Mouse (Mus musculus) forebrain, embryonic 13.5 days (tissue): Measurements from ENCODE around the gene Prmt1. TPM values are rescaled to one million over a fixed set of nuclear protein-coding genes. Genes with fewer than 3 reads are reported as not detected.

Source experiments
- ATAC-seq: fragments of 200-750 bp; cut with Nextera tagmentation; 2 replicates; pipeline ENCODE4 v1.8.0; 2017
- H3K27ac ChIP-seq: fragments of 300-500 bp; sonication (generic); 2 replicates; pipeline ENCODE4 v1.5.1; 2015; ENCODE audit warnings: inconsistent platforms, mild to moderate bottlenecking, moderate library complexity
- H3K27me3 ChIP-seq: fragments of 300-500 bp; sonication (generic); 2 replicates; pipeline ENCODE4 v1.6.1; 2015; ENCODE audit warnings: mild to moderate bottlenecking, inconsistent platforms
- H3K36me3 ChIP-seq: fragments of 300-500 bp; sonication (generic); 2 replicates; pipeline ENCODE4 v1.6.1; 2015; ENCODE audit warnings: mild to moderate bottlenecking, inconsistent platforms; ENCODE audit not compliant: poor library complexity, severe bottlenecking
- H3K4me1 ChIP-seq: fragments of 300-500 bp; sonication (generic); 2 replicates; pipeline ENCODE4 v1.6.1; 2015; ENCODE audit warnings: inconsistent platforms
- H3K4me2 ChIP-seq: fragments of 300-500 bp; sonication (generic); 2 replicates; pipeline ENCODE4 v1.6.1; 2015; ENCODE audit warnings: inconsistent platforms, mild to moderate bottlenecking, moderate library complexity
- H3K4me3 ChIP-seq: fragments of 300-500 bp; sonication (generic); 2 replicates; pipeline ENCODE4 v1.5.1; 2015; ENCODE audit warnings: mild to moderate bottlenecking, inconsistent platforms
- H3K9ac ChIP-seq: fragments of 300-500 bp; sonication (generic); 2 replicates; pipeline ENCODE4 v1.6.1; 2015; ENCODE audit warnings: mild to moderate bottlenecking, inconsistent platforms
- H3K9me3 ChIP-seq: fragments of 300-500 bp; sonication (generic); replicated peaks from 2 replicates; pipeline ENCODE4 v1.6.1; 2016; ENCODE audit warnings: inconsistent platforms
- WGBS: fragments of 180-500 bp; shearing (Covaris S2); methylation state at CpG from one replicate; pipeline ENCODE4 v1.1.7; 2015; 5-methylcytosine and 5-hydroxymethylcytosine counted together
- polyA plus RNA-seq: library from polyadenylated mRNA; unstranded; fragments of >200 nt; fragmentation: Nextera tagmentation; extraction: Ambion mirVana; gene quantifications from 2 replicates; pipeline ENCODE4 v1.2.1, GENCODE M21; 2015

Prmt1 gene
- polyA plus RNA-seq, 1 experiment from 2014 or later = 815 TPM

GRCm38 (mm10) chr7:45007846-45008245 is 21.5 kb upstream of the Prmt1 start:
- Histone ChIP-seq H3K27me3 (no peaks in the 10 kb centered on the region), H3K4me1 (no peaks in the 10 kb centered on the region), H3K27ac (no peak overlapping the region), H3K4me2 (no peak overlapping the region), H3K9me3 (no peaks in the 10 kb centered on the region), H3K9ac (no peak overlapping the region), H3K36me3 (peaks cover 98% of the 10 kb centered on the region), H3K4me3 (no peak overlapping the region)
- no peak for ATAC-seq
- WGBS = 94% methylated on average over 30 of the region's 30 CpGs

- H3K4me2 ChIP-seq = no peak overlapping the region
- peaks cover 98% of the 10 kb centered on the region for H3K36me3 ChIP-seq
- no peaks in the 10 kb centered on the region for H3K4me1 ChIP-seq
- H3K9ac ChIP-seq = no peak overlapping the region
- WGBS = 97% methylated on average over 29 of the region's 29 CpGs
- no peak for ATAC-seq
- H3K4me3 ChIP-seq = no peak overlapping the region
- H3K9me3 ChIP-seq = no peaks in the 10 kb centered on the region
- no peak overlapping the region for H3K27ac ChIP-seq
- H3K27me3 ChIP-seq = no peaks in the 10 kb centered on the region
Measured at GRCm38 (mm10) chr7:45007141-45007540, 20.8 kb upstream of the Prmt1 start.

GRCm38 (mm10) chr7:45006503-45006902 is 20.1 kb upstream of the Prmt1 start:
- 97% methylated on average over 12 of the region's 12 CpGs for WGBS
- H3K9ac ChIP-seq = no peak overlapping the region
- H3K27ac ChIP-seq = no peak overlapping the region
- peaks cover 98% of the 10 kb centered on the region for H3K36me3 ChIP-seq
- H3K4me3 ChIP-seq = no peak overlapping the region
- no peak overlapping the region for H3K4me2 ChIP-seq
- no peaks in the 10 kb centered on the region for H3K4me1 ChIP-seq
- no peak for ATAC-seq
- H3K9me3 ChIP-seq = no peaks in the 10 kb centered on the region
- no peaks in the 10 kb centered on the region for H3K27me3 ChIP-seq

GRCm38 (mm10) chr7:45005321-45005992 is 19.1 kb upstream of the Prmt1 start:
- H3K9ac ChIP-seq = no peak overlapping the region
- no peaks in the 10 kb centered on the region for H3K27me3 ChIP-seq
- no peak overlapping the region for H3K27ac ChIP-seq
- 91% methylated on average over 6 of the region's 6 CpGs for WGBS
- no peak overlapping the region for H3K4me2 ChIP-seq
- H3K9me3 ChIP-seq = no peaks in the 10 kb centered on the region
- H3K36me3 ChIP-seq = peaks cover 100% of the 10 kb centered on the region
- no peak overlapping the region for H3K4me3 ChIP-seq
- ATAC-seq = no peak
- peaks cover 2% of the 10 kb centered on the region; the same call in 1 of the 2 replicates for H3K4me1 ChIP-seq

- H3K9me3 ChIP-seq = no peaks in the 10 kb centered on the region
- ATAC-seq = no peak
- WGBS = 92% methylated on average over 3 of the region's 3 CpGs
- H3K4me1 ChIP-seq = peaks cover 2% of the 10 kb centered on the region
- H3K27me3 ChIP-seq = no peaks in the 10 kb centered on the region
- peaks cover 100% of the 10 kb centered on the region for H3K36me3 ChIP-seq
- H3K9ac ChIP-seq = no peak overlapping the region
- H3K4me2 ChIP-seq = no peak overlapping the region
- no peak overlapping the region for H3K4me3 ChIP-seq
- no peak overlapping the region for H3K27ac ChIP-seq
Measured at GRCm38 (mm10) chr7:45004546-45004945, 18.2 kb upstream of the Prmt1 start.

GRCm38 (mm10) chr7:45002440-45002839 is 16.1 kb upstream of the Prmt1 start:
- Histone ChIP-seq H3K27me3 (no peaks in the 10 kb centered on the region), H3K9me3 (no peaks in the 10 kb centered on the region), H3K4me2 (no peak overlapping the region), H3K27ac (no peak overlapping the region), H3K9ac (no peak overlapping the region), H3K36me3 (peaks cover 79% of the 10 kb centered on the region), H3K4me1 (peaks cover 18% of the 10 kb centered on the region), H3K4me3 (no peak overlapping the region)
- no peak for ATAC-seq
- WGBS = 91% methylated on average over 7 of the region's 7 CpGs

GRCm38 (mm10) chr7:45000539-45001114 is 14.3 kb upstream of the Prmt1 start:
- ATAC-seq = no peak
- no peak overlapping the region; the same call in 1 of the 2 replicates for H3K9ac ChIP-seq

GRCm38 (mm10) chr7:44999753-45000152 is 13.4 kb upstream of the Prmt1 start:
- peaks cover 62% of the 10 kb centered on the region for H3K36me3 ChIP-seq
- no peak for ATAC-seq
- H3K4me3 ChIP-seq = no peak overlapping the region

More at GRCm38 (mm10) chr7:45000539-45001114, 14.3 kb upstream of the Prmt1 start:
- Histone ChIP-seq H3K27ac (no peak overlapping the region), H3K4me3 (no peak overlapping the region), H3K27me3 (no peaks in the 10 kb centered on the region), H3K9me3 (no peaks in the 10 kb centered on the region), H3K4me2 (no peak overlapping the region), H3K4me1 (peaks cover 32% of the 10 kb centered on the region), H3K36me3 (peaks cover 62% of the 10 kb centered on the region)
- WGBS = 82% methylated on average over 21 of the region's 21 CpGs

GRCm38 (mm10) chr7:44998501-44998955 is 12.2 kb upstream of the Prmt1 start, which contains the start of gene Bcl2l12:
Gene Bcl2l12 (minus strand): TSS chr7:44998712.
- no peaks in the 10 kb centered on the region for H3K27me3 ChIP-seq
- peak within 1 kb of the TSS; percentile 67 for H3K27ac ChIP-seq
- peaks cover 33% of the 10 kb centered on the region for H3K4me1 ChIP-seq
- peaks cover 54% of the 10 kb centered on the region for H3K36me3 ChIP-seq
- 3% methylated on average over 18 of the region's 18 CpGs for WGBS
- peak within 1 kb of the TSS; percentile 88 for H3K9ac ChIP-seq
- peak within 1 kb of the TSS; percentile 87 for H3K4me2 ChIP-seq
- ATAC-seq = no peak
- no peaks in the 10 kb centered on the region for H3K9me3 ChIP-seq
- peak within 1 kb of the TSS; percentile 61 for H3K4me3 ChIP-seq

More at GRCm38 (mm10) chr7:44999753-45000152, 13.4 kb upstream of the Prmt1 start:
- H3K27me3 ChIP-seq = no peaks in the 10 kb centered on the region
- WGBS = 87% methylated on average over 11 of the region's 11 CpGs
- H3K4me1 ChIP-seq = peaks cover 33% of the 10 kb centered on the region
- no peak overlapping the region for H3K9ac ChIP-seq
- H3K27ac ChIP-seq = no peak overlapping the region
- H3K4me2 ChIP-seq = no peak overlapping the region
- no peaks in the 10 kb centered on the region for H3K9me3 ChIP-seq

- ATAC-seq = no peak; the same call in 1 of the 2 replicates
- Histone ChIP-seq H3K4me3 (peak overlapping the region; percentile 61), H3K36me3 (peaks cover 52% of the 10 kb centered on the region), H3K27me3 (no peaks in the 10 kb centered on the region), H3K27ac (peak overlapping the region; percentile 67), H3K4me1 (peaks cover 33% of the 10 kb centered on the region), H3K9me3 (no peaks in the 10 kb centered on the region), H3K9ac (peak overlapping the region; percentile 88), H3K4me2 (peak overlapping the region; percentile 87)
- 5% methylated on average over 15 of the region's 15 CpGs for WGBS
Measured at GRCm38 (mm10) chr7:44997940-44998428, 11.6 kb upstream of the Prmt1 start.

GRCm38 (mm10) chr7:44997231-44997939 is 11.0 kb upstream of the Prmt1 start, which contains the start of gene Irf3:
Gene Irf3 (plus strand): TSS chr7:44997648.
- Histone ChIP-seq H3K4me1 (peaks cover 33% of the 10 kb centered on the region), H3K4me2 (peak within 1 kb of the TSS; percentile 87), H3K4me3 (peak within 1 kb of the TSS; percentile 61), H3K9ac (peak within 1 kb of the TSS; percentile 88), H3K9me3 (no peaks in the 10 kb centered on the region), H3K27ac (peak within 1 kb of the TSS; percentile 67), H3K36me3 (peaks cover 52% of the 10 kb centered on the region), H3K27me3 (no peaks in the 10 kb centered on the region)
- peak; percentile 94 for ATAC-seq
- WGBS = under 1% methylated on average over 43 of the region's 43 CpGs

- ATAC-seq = no peak
- 15% methylated on average over 10 of the region's 10 CpGs for WGBS
- peaks cover 52% of the 10 kb centered on the region for H3K36me3 ChIP-seq
- peak overlapping the region; percentile 20; the same call in 1 of the 2 replicates for H3K27ac ChIP-seq
- no peaks in the 10 kb centered on the region for H3K27me3 ChIP-seq
- peaks cover 33% of the 10 kb centered on the region for H3K4me1 ChIP-seq
- H3K9ac ChIP-seq = peak overlapping the region; percentile 88
- H3K4me2 ChIP-seq = peak overlapping the region; percentile 87
- H3K4me3 ChIP-seq = peak overlapping the region; percentile 61
- H3K9me3 ChIP-seq = no peaks in the 10 kb centered on the region
Measured at GRCm38 (mm10) chr7:44996672-44997071, 10.3 kb upstream of the Prmt1 start.
